Mouse (Mus musculus) liver, embryonic 14.5 days (tissue): ENCODE measurements around the gene Cad. TPM values are rescaled to one million over a fixed set of nuclear protein-coding genes. Genes with fewer than 3 reads are reported as not detected.
A peak's percentile ranks its signal among the peaks of the same experiment; 100 is the strongest.
"Not testable (repeated sequence)": the region's sequence is repeated elsewhere in the genome, so short reads cannot be mapped to it uniquely, and the experiment has no call there.

ENCODE experiments used
- ATAC-seq: fragments of 200-750 bp; cut with Nextera tagmentation; 2 replicates; pipeline ENCODE4 v1.8.0; 2017; ENCODE audit warnings: moderate number of reproducible peaks, mild to moderate bottlenecking, moderate library complexity; ENCODE audit not compliant: insufficient read depth
- DNase-seq, 3 experiments: peaks; one replicate each; pipeline ENCODE4 v3.0.0-alpha.2; 2012 to 2013; ENCODE audit warnings: low read depth in 3 of 3, low spot score in 3 of 3
- H3K27ac ChIP-seq: fragments of 300-500 bp; sonication (generic); 2 replicates; pipeline ENCODE4 v1.5.1; 2014; ENCODE audit warnings: moderate library complexity, mild to moderate bottlenecking, control low read depth, inconsistent platforms
- H3K27me3 ChIP-seq: fragments of 300-500 bp; sonication (generic); 2 replicates; pipeline ENCODE4 v1.6.1; 2014; ENCODE audit warnings: mild to moderate bottlenecking, low read length, moderate library complexity; ENCODE audit not compliant: control insufficient read depth, insufficient read depth
- H3K36me3 ChIP-seq: fragments of 300-500 bp; sonication (generic); replicated peaks from 2 replicates; pipeline ENCODE4 v1.6.1; 2014; ENCODE audit warnings: low read depth; ENCODE audit not compliant: control insufficient read depth, insufficient read depth
- H3K4me1 ChIP-seq, 2 experiments: fragments of 200-500 bp in 1 of 2; fragments of 300-500 bp in 1 of 2; sonication (generic) in 1 of 2; replicated peaks; 2 replicates each; pipeline ENCODE4 v1.6.1; 2012 to 2014; ENCODE audit warnings: antibody characterized with exemption in 1 of 2, inconsistent platforms in 1 of 2, low read length in 1 of 2; ENCODE audit not compliant: control insufficient read depth in 2 of 2, insufficient read depth in 2 of 2
- H3K4me2 ChIP-seq: fragments of 300-500 bp; sonication (generic); 2 replicates; pipeline ENCODE4 v1.6.1; 2014; ENCODE audit warnings: low read depth, mild to moderate bottlenecking, control low read depth, moderate library complexity
- H3K4me3 ChIP-seq, 2 experiments: fragments of 200-500 bp in 1 of 2; fragments of 300-500 bp in 1 of 2; sonication (generic) in 1 of 2; 2 replicates each; pipeline ENCODE4 v1.5.1; 2012 to 2014; ENCODE audit warnings: low read depth in 2 of 2, low read length in 2 of 2, mild to moderate bottlenecking in 2 of 2, control low read depth in 1 of 2, inconsistent platforms in 1 of 2, moderate library complexity in 1 of 2; ENCODE audit not compliant: insufficient read depth in 1 of 2
- H3K9ac ChIP-seq: fragments of 300-500 bp; sonication (generic); replicated peaks from 2 replicates; pipeline ENCODE4 v1.6.1; 2014; ENCODE audit warnings: mild to moderate bottlenecking, control low read depth, moderate library complexity
- H3K9me3 ChIP-seq: fragments of 300-500 bp; sonication (generic); 2 replicates; pipeline ENCODE4 v1.6.1; 2016; ENCODE audit warnings: low read length, mixed read lengths; ENCODE audit not compliant: control insufficient read depth
- CTCF ChIP-seq: IDR thresholded peaks from 2 replicates; pipeline ENCODE4 v1.5.1; 2016; ENCODE audit warnings: antibody characterized with exemption, low read depth, control low read depth
- EP300 ChIP-seq: IDR thresholded peaks from 2 replicates; pipeline ENCODE4 v1.6.1; 2016; ENCODE audit warnings: antibody characterized with exemption, low read depth
- WGBS: fragments of 180-500 bp; shearing (Covaris S2); extraction: QIAGEN DNeasy Blood & Tissue Kit; methylation state at CpG from one replicate; pipeline ENCODE4 v1.1.7; 2014; ENCODE audit not compliant: insufficient replicate concordance; 5-methylcytosine and 5-hydroxymethylcytosine counted together
- polyA plus RNA-seq, 2 experiments: library from polyadenylated mRNA; depleted of rRNA in 1 of 2; stranded (reverse) in 1 of 2; unstranded in 1 of 2; fragments of >200 nt; fragmentation: Nextera tagmentation in 1 of 2; extraction: Ambion mirVana in 1 of 2; gene quantifications; 2 replicates each; pipeline versions ENCODE4 v1.2.1 to v1.2.3; 2012 to 2014

Gene Cad
- polyA plus RNA-seq, 2 experiments, result 14.0 to 20.4 TPM

GRCm38 (mm10) chr5:31023254-31023653 lies 31.3 kb upstream of the Cad start:
- 34% methylated on average over 3 of the region's 4 CpGs for WGBS
- TF ChIP-seq CTCF (no peak), EP300 (no peak)
- no peak overlapping the region for H3K4me2 ChIP-seq

DNA sequence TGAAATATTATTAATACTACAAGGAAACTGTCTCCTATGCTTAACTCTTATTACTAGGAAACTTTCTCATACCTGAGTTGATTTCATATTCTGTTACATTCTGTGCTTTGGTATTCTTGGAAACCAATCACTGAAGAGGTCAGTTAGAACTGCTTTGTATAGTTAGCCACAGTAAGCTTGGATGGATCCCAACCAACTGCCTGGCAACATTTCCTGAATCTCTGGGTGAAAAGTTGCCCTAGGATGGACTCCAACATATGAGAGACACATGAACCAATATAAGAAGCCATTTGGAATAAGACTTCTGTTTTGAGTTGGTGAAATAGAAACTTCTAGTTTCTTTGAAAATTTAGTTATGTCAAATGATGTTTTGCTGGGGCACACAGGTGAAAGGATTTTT lies 29.9 kb upstream of the Cad start:
- Histone ChIP-seq H3K4me1 (no peaks in the 10 kb centered on the region), H3K9ac (no peak overlapping the region), H3K4me3 (no peak overlapping the region), H3K4me2 (no peak overlapping the region), H3K27ac (no peak overlapping the region), H3K27me3 (no peaks in the 10 kb centered on the region), H3K36me3 (no peaks in the 10 kb centered on the region), H3K9me3 (no peaks in the 10 kb centered on the region)
- DNase-seq (no peak), ATAC-seq (no peak)
- TF ChIP-seq CTCF (no peak), EP300 (no peak)

More at GRCm38 (mm10) chr5:31023254-31023653, 31.3 kb upstream of the Cad start:
- DNase-seq (no peak), ATAC-seq (no peak)
- no peaks in the 10 kb centered on the region for H3K4me1 ChIP-seq
- H3K9me3 ChIP-seq, result no peaks in the 10 kb centered on the region
- no peaks in the 10 kb centered on the region for H3K27me3 ChIP-seq
- H3K36me3 ChIP-seq, result no peaks in the 10 kb centered on the region
- H3K4me3 ChIP-seq, result no peak overlapping the region
- H3K27ac ChIP-seq, result no peak overlapping the region
- H3K9ac ChIP-seq, result no peak overlapping the region

DNA sequence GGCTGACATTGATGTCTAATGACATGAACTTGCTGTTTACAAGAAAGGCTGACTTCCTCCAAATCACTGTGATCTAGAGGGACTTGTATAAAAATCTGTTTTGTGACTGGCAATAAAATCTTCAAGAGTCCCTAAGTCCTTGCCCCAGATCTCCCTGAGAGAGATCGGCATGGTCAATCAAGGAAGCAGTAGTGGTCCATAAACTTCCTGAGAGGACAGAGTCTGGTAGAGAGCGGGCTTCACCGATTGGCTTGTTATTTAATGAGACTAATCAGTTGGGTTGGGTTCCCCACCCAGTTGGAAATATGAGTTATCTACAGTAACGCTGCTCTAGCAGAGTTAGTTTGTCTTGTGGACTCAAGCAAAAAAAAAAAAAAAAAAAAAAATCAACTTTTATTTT lies 23.7 kb upstream of the Cad start:
- DNase-seq, result no peak
- H3K27ac ChIP-seq, result no peak overlapping the region
- no peaks in the 10 kb centered on the region for H3K36me3 ChIP-seq
- no peak overlapping the region for H3K4me3 ChIP-seq
- TF ChIP-seq CTCF, result no peak
- no peak for TF ChIP-seq EP300
- 41% methylated on average over 4 of the region's 4 CpGs for WGBS
- H3K9me3 ChIP-seq, result no peaks in the 10 kb centered on the region
- H3K9ac ChIP-seq, result no peak overlapping the region
- no peak for ATAC-seq
- H3K4me1 ChIP-seq, result no peaks in the 10 kb centered on the region
- H3K27me3 ChIP-seq, result no peaks in the 10 kb centered on the region
- no peak overlapping the region for H3K4me2 ChIP-seq

- no peak for ATAC-seq
- Histone ChIP-seq H3K27me3 (no peaks in the 10 kb centered on the region), H3K27ac (no peak overlapping the region), H3K4me2 (no peak overlapping the region), H3K4me3 (no peak overlapping the region), H3K9me3 (no peaks in the 10 kb centered on the region), H3K4me1 (no peaks in the 10 kb centered on the region), H3K9ac (no peak overlapping the region), H3K36me3 (no peaks in the 10 kb centered on the region)
- TF ChIP-seq EP300, result no peak
- no peak for TF ChIP-seq CTCF
- 69% methylated on average over 8 of the region's 8 CpGs for WGBS
- DNase-seq, result no peak
Measured at GRCm38 (mm10) chr5:31031508-31031907, 23.1 kb upstream of the Cad start.

GRCm38 (mm10) chr5:31034669-31035068 lies 19.9 kb upstream of the Cad start:
- no peaks in the 10 kb centered on the region for H3K27me3 ChIP-seq
- H3K4me3 ChIP-seq, result no peak overlapping the region
- H3K27ac ChIP-seq, result no peak overlapping the region
- no peak overlapping the region for H3K9ac ChIP-seq
- no peak for ATAC-seq
- no peaks in the 10 kb centered on the region for H3K9me3 ChIP-seq
- no peak for DNase-seq
- no peak overlapping the region for H3K4me2 ChIP-seq
- 69% methylated on average over 6 of the region's 6 CpGs for WGBS
- no peaks in the 10 kb centered on the region for H3K4me1 ChIP-seq
- TF ChIP-seq CTCF, result no peak
- TF ChIP-seq EP300, result no peak
- H3K36me3 ChIP-seq, result no peaks in the 10 kb centered on the region

GRCm38 (mm10) chr5:31036556-31036955 lies 18.0 kb upstream of the Cad start:
- peak; percentile 48; the same call in 1 of the 2 replicates for ATAC-seq

More at GRCm38 (mm10) chr5:31036556-31036955, 18.0 kb upstream of the Cad start:
- WGBS, result 70% methylated on average over 11 of the region's 11 CpGs
- not testable (repeated sequence) for H3K4me3 ChIP-seq, H3K27me3 ChIP-seq, H3K27ac ChIP-seq, H3K9me3 ChIP-seq, H3K4me2 ChIP-seq, H3K4me1 ChIP-seq, H3K36me3 ChIP-seq, H3K9ac ChIP-seq, DNase-seq
